Mouse (Mus musculus) c-Kit-positive CD71-negative TER-119-negative erythroid progenitor cells, embryonic 14.5 days (primary cell): Measurements from ENCODE around the gene Chek2.
"Not testable (repeated sequence)": the region's sequence is repeated elsewhere in the genome, so short reads cannot be mapped to it uniquely, and the experiment has no call there.

Source experiments
- DNase-seq: peaks from one replicate; pipeline ENCODE4 v3.0.0-alpha.2; 2013; ENCODE audit warnings: low read depth

The Chek2 gene

DNA sequence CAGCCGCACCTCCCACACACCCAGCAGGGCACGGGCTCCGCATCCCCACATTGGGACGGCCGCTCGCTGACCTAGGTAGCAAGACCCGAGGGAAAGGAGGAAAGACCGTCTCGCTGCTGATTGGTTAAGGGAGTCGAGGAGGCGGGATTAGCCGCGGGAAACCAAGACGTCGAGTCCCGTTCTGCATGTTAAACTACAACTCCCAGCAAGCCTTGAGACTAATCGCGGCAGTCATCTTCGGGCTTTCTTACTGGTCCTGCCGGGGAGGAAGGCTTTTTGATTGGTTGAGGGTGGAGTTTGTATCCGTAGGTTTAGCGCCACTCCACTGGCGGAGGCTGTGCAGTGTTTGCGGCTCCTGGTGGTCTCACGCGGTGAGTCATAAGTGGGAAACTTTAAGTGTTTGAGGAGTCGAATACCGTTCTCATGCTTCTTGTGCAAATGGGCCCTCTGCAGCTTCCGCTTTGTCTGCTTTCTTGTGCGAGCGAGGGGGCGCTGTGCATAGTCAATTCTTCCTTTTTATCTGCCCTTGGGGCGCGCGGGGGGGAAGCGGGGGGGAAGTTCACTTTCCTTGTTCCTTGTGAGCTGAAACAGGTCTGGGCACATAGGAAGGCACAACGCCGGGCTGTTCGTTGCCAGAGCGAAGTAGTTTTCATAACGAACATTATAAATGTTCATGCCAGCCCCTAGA lies at the start of gene Chek2, which contains the start of gene Hscb:
Gene Chek2 (plus strand): TSS at position 302 of the 688 bp plus-strand sequence.
Gene Hscb (minus strand): TSS at position 100 of the 688 bp plus-strand sequence.
- peak; percentile 98 for DNase-seq

DNA sequence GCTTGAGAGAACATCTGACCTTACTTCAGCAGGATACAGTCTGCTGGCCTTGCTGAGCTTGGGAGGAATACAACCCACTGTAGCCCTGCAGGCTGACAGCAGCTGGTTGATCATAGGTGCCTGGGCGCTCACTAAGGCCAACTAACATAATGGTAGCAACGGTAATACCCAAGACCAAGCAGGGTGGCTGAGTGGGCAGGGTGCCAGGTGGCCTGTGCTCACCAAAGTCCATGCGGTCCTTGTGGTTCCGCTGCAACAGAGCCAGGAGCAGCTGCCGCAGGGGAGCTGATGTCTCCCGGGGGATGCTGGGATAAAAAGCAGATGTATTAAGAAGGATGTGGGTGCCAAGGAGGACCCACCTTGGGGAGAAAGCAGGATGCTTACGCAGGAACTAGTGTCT lies 45.4 kb upstream of the Chek2 start:
- no peak for DNase-seq

- no peak for DNase-seq
Observed at GRCm38 (mm10) chr5:110797696-110798095, 42.1 kb upstream of the Chek2 start.

DNA sequence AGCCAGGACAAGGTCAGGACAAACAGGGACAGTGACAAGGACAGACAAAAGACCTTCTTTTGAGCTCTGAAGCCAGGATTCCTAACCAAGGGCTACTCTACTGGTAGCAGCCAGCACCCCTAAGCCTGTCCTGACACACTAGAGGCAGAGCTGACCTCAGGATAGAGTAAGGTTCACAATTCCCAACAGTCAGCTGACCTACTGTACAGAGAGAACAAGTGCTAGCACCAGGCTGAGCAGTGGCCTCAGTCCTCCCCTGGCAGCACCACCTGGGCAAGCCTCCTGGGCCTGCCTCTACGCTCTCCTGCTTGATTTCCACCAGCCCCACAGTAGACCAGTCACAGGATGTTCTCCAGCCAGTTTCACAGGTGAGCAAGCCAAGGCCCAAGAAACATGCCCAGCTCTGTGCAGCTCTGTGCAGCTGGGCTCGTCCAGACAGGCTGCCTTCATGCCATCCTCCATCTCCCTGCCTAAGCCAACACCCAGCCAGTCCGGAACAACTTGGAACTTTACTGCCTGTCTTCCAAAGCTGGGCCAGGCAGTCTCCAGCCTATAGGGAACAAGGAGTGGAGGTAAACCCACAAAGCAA lies 38.6 kb upstream of the Chek2 start:
- DNase-seq: no peak

- no peak for DNase-seq
Observed at GRCm38 (mm10) chr5:110802186-110802585, 37.6 kb upstream of the Chek2 start.

- DNase-seq: no peak
Observed at GRCm38 (mm10) chr5:110802809-110803208, 37.0 kb upstream of the Chek2 start.

DNA sequence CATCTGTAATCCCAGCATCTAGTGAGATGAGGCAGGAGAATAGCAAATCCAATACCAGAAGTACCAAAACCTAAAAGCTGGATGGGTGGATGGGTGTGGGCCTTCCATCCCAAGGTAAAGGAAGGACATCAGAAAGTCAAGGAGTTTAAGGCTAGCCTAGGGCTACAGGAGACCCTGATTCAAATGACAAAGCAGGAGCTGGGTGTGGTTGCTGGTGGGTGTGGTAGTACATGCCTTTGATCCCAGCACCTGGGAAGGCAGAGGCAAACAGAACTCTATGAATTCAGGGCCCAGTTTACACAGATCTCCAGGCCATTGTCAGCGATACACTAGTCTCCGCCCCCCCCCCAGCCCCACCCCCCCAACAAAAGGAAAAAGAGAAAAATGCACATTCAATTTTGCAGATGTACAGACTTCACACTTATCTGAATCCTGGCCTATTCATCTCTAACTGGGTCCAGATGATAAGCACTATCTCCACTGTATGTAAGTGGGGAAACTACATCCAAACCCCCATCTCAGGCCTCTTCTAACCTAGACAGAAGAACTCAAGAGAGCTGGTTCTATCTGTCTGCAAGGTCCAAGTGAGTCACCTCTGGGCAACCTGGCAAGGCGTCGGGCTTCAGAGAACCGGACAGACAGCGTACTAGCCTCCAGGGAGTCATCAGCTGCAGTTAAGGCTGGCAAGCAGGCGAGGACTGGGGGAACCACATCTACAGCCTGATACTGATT lies 35.6 kb upstream of the Chek2 start:
- no peak for DNase-seq

DNA sequence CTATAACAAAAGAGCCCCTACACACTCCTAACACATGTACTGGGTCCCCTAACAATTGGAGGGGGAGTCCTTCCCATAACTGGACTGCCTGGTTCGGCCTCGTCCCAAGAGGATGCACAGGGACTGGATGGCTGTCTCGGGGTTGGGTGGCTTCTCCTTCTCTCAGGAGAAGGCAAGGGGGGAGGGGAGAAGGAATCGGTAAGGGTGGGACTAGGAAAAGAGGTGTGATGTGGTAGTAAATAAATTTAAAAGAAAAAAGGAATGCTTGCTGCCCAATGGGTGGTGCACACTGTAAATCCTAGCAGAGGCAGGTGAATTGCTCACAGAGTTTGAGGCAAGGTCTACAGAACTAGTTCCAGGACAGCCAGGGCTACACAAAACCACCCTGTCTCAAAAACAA lies 33.6 kb upstream of the Chek2 start:
- DNase-seq: no peak

GRCm38 (mm10) chr5:110806676-110807075 lies 33.1 kb upstream of the Chek2 start:
- DNase-seq: no peak

DNA sequence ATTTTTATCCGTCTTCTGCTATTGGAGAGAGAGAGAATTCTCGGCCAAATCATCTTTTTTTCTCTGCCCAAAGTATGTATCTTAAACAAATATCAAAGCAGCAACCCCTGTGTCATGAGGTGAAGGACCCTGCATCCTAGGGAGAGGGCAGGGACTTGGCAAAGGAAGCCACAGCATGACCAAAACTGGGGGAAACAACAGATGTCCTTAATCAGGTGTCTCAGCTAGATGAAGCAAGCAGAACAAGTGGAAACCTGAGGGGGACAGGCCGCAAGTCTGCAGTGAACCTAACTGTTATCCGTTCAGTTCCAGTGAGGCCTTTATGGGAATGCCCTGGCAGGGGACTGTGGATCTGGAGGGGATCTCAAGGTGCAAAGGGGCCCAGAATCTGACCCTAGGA lies 32.3 kb upstream of the Chek2 start:
- DNase-seq: no peak

DNA sequence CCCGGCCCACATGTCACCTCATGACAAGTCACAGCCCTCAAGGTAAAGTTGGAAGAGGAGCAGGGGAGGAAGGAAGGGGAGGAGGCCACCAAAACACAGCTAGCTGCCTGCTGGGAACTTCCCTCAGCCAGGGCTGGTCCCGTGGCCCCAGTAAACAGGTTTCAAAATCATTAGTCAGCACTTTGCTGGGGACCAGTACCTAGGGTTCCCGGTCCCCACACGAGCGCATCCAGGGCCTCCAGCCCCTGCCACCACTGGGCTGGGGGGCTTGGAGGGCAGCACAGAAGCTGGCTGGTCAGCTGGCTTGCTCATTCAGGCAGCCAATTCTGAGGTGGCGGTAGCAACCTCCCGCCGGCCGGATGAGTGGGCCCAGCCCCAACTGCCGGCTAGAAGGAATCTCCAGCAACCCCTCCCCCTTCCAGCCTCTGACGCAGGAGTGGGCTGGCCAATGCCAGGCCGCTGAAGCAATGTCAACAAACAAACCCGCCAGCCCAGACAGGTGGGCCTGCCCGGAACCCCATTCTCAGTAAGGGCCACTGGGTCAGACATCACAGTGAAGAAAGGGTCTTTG lies 31.6 kb upstream of the Chek2 start:
- peak; percentile 71 for DNase-seq

- no peak for DNase-seq
Observed at GRCm38 (mm10) chr5:110808821-110809666, 30.7 kb upstream of the Chek2 start.

- peak; percentile 99 for DNase-seq
Observed at GRCm38 (mm10) chr5:110809667-110810325, 30.0 kb upstream of the Chek2 start, which contains the start of gene Ulk1. TSS of gene Ulk1 (minus strand) at chr5:110810097.

GRCm38 (mm10) chr5:110824421-110824820 lies 15.4 kb upstream of the Chek2 start:
- DNase-seq: no peak

- no peak for DNase-seq
Observed at GRCm38 (mm10) chr5:110826781-110827495, 12.8 kb upstream of the Chek2 start.

- no peak for DNase-seq
Observed at GRCm38 (mm10) chr5:110827576-110827975, 12.2 kb upstream of the Chek2 start.

DNA sequence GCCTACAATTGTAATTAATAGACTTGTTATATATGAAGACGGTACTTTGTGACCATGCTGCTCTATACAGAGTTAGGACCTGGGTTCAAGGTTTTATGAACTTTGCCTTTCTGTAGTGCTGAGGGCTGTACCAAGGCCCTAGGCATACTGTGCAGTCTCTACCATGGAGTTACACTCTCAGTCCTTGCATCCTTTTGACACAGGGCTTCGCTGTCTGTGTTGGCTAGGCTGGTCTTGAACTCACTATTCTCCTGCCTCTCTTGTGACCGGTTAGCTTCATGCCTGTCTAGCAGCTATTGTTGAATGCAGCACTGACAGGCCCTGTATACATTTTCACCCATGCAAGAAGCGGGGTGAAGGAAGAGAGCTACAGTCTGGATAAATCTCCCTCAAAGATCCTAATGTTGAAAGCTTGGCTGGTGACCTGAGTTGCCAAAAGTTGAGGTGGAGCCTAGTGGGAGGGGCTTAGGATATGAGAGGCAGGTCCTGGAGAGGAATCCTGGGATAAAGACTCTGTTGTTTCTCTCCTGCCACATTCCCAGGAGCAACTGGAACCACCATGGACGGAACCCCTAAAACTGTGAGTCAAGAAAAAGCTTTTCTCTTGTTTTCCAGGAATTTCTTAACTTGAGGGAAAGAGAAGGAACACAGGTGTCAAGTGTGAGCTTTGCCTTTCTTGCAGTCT lies 8.6 kb upstream of the Chek2 start:
- no peak for DNase-seq

- peak; percentile 73 for DNase-seq
Observed at GRCm38 (mm10) chr5:110835959-110836358, 3.8 kb upstream of the Chek2 start.

DNA sequence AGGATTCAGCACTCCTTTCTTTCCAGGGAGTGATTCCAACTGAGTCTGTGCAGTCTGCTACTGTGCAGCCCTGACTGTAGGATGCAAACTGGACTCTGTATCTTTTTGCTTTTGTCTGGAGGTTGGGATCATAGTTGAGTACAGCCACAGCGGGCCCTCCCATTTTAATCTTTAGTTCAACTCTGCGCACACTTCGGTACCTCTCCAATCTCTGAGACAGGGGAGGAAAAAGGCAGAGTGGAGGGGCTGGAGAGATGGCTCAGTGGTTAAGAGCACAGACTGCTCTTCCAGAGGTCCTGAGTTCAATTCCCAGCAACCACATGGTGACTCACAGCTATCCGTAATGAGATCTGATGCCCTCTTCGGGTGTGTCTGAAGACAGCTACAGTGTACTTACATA lies 1.8 kb upstream of the Chek2 start:
- DNase-seq: not testable (repeated sequence)
